Mouse (Mus musculus): ENCODE results near the gene Rnf207.

Gene Rnf207

DNA sequence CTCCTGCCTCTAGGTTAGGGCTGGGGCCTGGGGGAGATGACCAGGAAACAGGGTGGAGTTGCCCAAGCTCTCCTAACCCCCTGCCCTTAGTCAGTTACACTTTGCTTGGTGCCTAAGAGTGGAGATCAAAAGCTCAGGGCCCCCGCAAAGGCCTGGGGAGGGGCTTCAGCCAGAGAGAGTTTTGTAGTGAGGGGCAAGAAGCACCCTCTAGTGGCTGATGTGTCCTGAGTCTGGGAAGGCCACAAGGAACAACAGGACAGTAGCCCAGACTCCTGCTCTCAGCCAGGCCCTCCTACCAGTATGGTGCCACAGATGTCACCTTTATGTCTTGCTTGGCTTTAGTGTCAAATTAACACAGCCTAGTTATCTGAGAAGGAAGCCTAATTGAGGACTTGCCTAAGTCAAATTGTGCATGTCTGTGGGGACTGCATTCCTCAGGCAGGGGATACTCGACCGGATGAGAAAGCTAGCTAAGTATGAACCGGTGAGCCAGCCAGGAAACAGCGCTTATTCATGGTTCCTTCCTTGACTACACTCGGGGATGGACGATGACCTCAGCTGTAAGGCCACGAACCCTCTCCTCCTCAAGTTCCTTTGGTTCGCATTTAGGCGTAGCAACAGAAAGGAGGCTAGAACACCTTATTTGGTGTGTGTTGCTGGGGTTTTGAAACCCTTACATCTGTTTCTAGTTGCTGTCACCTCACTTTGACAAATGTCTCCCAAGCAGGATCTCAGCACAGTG, 24.4 kb downstream of the Rnf207 start:
- DNase-seq (ENCODE audit: low read depth) = no peak

- no peak for DNase-seq (ENCODE audit: low read depth)
Measured at GRCm38 (mm10) chr4:152292102-152292765, 26.6 kb downstream of the Rnf207 start.

- DNase-seq (ENCODE audit: low read depth) = no peak
Measured at GRCm38 (mm10) chr4:152291562-152291961, 27.2 kb downstream of the Rnf207 start, which contains the start of gene Hes3. Gene Hes3, minus strand, starts transcription at chr4:152291662.

DNA sequence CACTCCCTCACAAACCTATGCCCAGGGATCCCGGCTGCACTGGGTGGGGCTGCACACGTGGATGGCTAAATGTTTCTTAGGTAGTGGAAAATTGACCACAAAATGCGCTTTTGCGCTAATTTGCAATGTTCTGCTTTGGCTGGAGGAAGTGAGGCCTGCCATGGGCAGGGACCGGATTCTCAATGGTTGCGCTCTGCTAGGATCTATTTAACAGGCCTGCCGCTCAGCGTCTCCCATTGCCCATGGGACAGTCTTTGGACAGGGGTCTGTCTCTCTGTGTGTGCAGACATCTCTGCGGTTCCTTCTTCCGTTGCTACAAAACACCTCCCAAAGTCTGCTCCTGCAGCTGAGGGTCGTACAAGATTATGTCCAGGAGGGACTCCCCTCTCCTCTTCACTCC, 27.8 kb downstream of the Rnf207 start:
- DNase-seq (ENCODE audit: low read depth) = no peak

- DNase-seq (ENCODE audit: low read depth) = no peak
Measured at GRCm38 (mm10) chr4:152290385-152290784, 28.4 kb downstream of the Rnf207 start.

GRCm38 (mm10) chr4:152288398-152288945, 30.3 kb downstream of the Rnf207 start:
- no peak for DNase-seq (ENCODE audit: low read depth)

- DNase-seq (ENCODE audit: low read depth) = no peak
Measured at GRCm38 (mm10) chr4:152287317-152288120, 31.3 kb downstream of the Rnf207 start.

GRCm38 (mm10) chr4:152286887-152287286, 31.9 kb downstream of the Rnf207 start:
- peak; percentile 58 for DNase-seq (ENCODE audit: low read depth)

DNA sequence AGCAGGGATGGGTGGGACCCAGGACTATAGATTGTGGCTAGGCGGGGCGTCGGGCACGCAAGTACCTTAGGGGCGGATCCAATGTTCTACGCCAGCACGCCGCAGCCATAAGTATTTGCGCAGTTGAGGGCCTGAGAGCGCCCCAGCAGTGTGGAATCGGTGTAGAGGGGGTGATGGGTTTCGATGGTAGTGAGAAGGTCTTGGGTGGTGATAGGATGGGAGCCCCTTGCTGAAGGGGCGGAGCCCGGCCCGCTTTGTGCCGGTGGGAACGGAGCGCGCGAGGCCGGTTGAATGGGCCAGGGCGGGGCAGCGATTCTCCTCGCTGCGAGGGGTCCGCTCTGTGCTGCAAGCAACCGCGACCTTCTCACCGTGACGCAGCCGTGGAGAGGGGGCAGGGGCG, 32.6 kb downstream of the Rnf207 start:
- DNase-seq (ENCODE audit: low read depth) = no peak

GRCm38 (mm10) chr4:152285505-152285904, 33.3 kb downstream of the Rnf207 start:
- DNase-seq (ENCODE audit: low read depth) = no peak

DNA sequence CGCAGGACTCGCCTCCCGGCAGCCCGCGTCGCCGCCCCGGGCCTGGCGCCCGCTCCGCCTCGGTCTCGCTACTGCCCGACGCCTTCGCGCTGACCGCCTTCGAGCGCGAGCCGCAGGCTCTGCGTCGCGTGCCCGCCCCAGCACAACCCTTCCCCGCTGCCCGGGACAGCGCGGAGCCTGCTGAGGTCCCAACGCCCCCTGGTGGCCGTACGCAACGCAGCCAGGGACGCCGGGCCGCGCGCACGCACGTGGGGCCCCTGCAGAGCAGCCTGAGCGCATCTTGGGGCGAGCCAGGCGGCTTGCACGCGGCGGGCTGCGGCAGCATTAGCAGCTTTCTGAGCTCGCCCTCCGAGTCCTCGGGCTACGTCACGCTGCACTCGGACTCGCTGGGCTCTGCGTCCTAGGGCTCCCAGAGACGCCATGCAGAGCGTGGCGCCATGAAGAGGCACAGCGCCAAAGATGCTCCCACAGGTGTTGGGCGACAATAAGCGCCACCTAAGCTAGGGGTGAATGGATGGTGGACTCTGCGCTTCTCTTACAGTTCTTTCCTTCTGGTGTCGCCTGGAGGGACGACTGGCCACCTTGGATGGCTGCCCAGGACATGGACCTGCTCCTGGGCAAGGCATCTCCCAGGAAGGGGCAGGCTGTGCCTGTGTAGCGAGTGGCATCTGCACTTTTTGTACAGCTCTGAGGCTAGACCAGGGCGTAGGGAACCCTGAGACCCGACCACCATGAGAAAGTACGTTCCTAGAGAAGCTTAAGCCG, 35.4 kb downstream of the Rnf207 start:
- peak; percentile 68 for DNase-seq (ENCODE audit: low read depth)

- no peak for DNase-seq (ENCODE audit: low read depth)
Measured at GRCm38 (mm10) chr4:152282721-152283120, 36.1 kb downstream of the Rnf207 start.

- DNase-seq (ENCODE audit: low read depth) = no peak
Measured at GRCm38 (mm10) chr4:152281601-152282000, 37.2 kb downstream of the Rnf207 start.

DNA sequence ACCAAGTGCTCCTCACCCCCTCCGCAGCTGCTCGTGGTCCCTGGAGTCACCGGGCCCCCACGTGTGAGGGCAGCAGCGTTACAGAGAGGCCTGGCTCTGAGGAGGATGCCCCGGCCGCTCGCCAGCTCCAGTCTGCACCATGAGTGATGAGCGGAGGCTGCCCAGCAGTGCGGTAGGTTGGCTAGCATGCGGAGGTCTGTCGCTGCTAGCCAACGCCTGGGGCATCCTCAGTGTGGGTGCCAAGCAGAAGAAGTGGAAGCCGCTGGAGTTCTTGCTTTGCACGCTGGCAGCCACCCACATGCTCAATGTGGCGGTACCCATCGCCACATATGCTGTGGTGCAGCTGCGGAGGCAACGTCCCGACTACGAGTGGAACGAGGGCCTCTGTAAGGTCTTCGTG, 39.8 kb downstream of the Rnf207 start:
- DNase-seq (ENCODE audit: low read depth) = no peak

- DNase-seq (ENCODE audit: low read depth) = no peak
Measured at GRCm38 (mm10) chr4:152277916-152278315, 40.9 kb downstream of the Rnf207 start.

DNA sequence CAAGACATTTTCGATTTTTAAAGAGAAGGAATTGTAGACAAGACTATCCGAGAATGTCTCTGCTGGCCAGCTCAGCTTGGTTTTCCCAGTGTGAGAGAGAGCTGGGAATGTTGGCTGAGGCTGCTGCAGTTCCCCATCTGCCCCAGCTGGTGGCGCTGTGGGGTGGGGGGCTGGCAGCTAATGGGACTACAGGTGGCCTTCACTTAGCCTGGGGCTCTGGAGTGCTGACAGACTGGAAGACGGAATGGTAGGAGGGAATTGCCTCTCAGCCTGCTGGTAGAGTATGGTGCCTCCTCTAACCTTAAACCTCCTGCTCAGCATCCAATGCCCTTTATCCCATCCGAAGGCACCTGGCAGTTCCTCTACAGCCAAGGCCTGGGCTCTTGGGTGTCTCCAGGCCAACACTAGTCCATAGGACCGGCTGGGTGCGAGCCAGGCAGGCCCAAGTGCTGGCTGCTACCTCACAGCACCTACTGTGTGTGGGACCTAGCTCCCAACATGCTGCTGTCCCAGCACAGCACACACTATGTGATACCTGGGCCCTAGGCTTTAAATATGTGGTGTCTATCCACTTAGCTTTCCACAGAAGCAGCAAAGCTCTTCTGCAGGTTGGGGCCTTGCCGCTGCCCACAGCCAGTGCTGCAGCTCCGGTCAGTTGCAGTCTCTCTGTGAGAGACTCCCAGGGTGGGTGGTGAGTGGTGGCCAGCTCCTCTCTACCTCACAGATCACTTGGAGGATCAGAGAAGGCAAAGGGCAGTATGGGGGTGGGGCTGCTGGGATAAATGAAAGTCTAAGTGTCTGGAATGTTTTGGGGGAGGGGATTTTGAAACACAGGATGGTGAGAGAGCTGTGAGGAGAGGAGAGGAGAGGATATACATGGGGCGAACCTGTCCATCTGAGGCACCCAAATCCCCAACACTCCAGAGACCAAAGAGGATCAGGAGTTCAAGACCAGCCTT, 42.1 kb downstream of the Rnf207 start:
- DNase-seq (ENCODE audit: low read depth) = no peak

DNA sequence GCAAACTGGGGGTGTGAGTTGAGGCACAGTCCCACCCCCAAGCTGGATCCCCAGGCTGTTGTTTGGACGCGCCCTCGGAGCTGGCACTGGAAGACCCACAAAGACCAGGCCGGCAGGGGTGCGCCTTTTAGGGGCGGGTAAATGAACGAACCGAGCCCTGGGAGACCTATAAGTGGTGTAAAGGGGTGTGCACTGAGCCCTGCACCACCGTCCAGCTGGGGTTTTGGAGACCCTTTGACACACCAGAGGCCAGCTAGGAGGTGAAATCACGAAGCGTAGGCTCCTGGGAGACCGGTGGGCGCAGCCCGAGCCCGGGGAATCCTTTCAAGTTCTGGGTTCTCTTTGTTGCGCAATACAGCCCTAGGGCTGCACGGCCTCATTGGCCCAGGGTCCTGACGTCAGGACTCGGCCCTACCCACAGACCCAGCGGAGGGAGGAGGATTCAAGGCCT, 44.1 kb downstream of the Rnf207 start:
- no peak for DNase-seq (ENCODE audit: low read depth)

DNA sequence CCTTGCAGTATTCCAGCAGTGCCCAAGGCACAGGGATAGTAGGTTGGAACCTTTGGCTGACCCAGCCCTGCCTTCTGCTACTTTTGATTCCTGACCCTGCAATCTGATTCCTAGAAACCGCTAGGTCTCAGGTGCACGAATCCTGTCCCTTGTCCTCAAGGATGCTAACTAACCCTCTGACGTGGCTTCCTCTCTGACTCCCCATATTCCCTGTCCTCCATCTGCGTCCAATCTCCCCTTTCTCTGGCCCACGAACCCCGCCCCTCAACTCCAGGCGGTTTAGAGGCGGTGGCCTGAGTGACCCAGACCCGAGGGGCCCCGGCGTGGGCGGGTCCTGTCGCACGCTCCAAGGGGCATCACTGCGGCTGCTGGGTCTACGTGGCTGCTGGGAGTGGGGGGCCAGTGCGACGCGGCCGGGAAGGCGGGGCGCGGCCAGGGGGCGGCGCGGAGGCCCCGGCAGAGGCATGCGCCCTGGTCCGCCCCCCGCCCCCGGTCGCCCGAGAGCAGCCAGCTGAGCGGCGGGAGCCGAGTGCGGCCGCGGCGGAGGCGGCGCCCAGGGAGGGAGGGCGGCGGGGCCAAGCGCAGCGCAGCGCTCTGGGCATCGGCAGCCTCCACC, 45.1 kb downstream of the Rnf207 start, which contains the start of gene Gpr153:
Gene Gpr153, plus strand, starts transcription at position 612 of the 616 bp plus-strand sequence.
- no peak for DNase-seq (ENCODE audit: low read depth)

DNA sequence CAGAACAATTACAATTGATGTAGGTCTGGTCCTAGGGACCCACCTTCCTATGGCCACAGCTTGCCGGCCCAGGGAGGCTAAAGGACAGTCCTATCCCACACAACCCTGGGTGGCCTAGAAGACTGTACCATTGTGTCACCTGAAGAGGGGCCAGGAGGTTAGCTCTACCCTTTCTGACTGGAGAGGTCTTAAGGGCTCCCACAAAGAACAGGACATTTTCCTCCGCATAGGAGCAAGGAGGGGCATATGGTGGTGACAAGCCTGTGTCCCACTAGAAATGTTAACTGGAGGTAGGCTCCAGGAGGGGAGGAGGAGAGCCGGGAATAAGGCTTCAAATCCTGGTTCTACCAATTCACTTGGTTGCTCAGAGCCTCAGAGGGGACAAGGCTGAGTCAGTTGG, 45.6 kb downstream of the Rnf207 start:
- no peak for DNase-seq (ENCODE audit: low read depth)

All from c-Kit-positive CD71-negative TER-119-negative erythroid progenitor cells, embryonic 14.5 days (primary cell).